Mouse (Mus musculus) hindbrain, embryonic 10.5 days (tissue): ENCODE measurements at regions not wholly inside any gene's neighbourhood (a gene's known extent, or its start where the extent isn't known, plus 50 kb on each side); places are given as distances from the start of the nearest gene placed in this dataset.

ENCODE experiments used
- DNase-seq: peaks from one replicate; pipeline ENCODE4 v3.0.0-alpha.2; 2017; ENCODE audit warnings: low spot score
- H3K27ac ChIP-seq: fragments of 300-500 bp; sonication (generic); 2 replicates; pipeline ENCODE4 v1.5.1; 2016; ENCODE audit warnings: mild to moderate bottlenecking, moderate library complexity
- H3K27me3 ChIP-seq: fragments of 300-500 bp; sonication (generic); 2 replicates; pipeline ENCODE4 v1.6.1; 2016; ENCODE audit warnings: mild to moderate bottlenecking; ENCODE audit not compliant: poor library complexity, insufficient read depth, severe bottlenecking
- H3K36me3 ChIP-seq: fragments of 300-500 bp; sonication (generic); 2 replicates; pipeline ENCODE4 v1.6.1; 2016; ENCODE audit warnings: mild to moderate bottlenecking, moderate library complexity
- H3K4me1 ChIP-seq: fragments of 300-500 bp; sonication (generic); replicated peaks from 2 replicates; pipeline ENCODE4 v1.6.1; 2016; ENCODE audit warnings: mild to moderate bottlenecking
- H3K4me3 ChIP-seq: fragments of 300-500 bp; sonication (generic); 2 replicates; pipeline ENCODE4 v1.5.1; 2016; ENCODE audit warnings: mild to moderate bottlenecking, moderate library complexity
- H3K9me3 ChIP-seq: fragments of 300-500 bp; sonication (generic); 2 replicates; pipeline ENCODE4 v1.6.1; 2016; ENCODE audit warnings: mild to moderate bottlenecking, moderate library complexity
- WGBS: fragments of 180-500 bp; shearing (Covaris S2); methylation state at CpG from one replicate; pipeline ENCODE4 v1.1.7; 2016; 5-methylcytosine and 5-hydroxymethylcytosine counted together

GRCm38 (mm10) chr1:52338243-52338642, 105.2 kb upstream of the Gls start:
- Histone ChIP-seq H3K9me3 (no peaks in the 10 kb centered on the region), H3K27me3 (no peaks in the 10 kb centered on the region), H3K36me3 (no peaks in the 10 kb centered on the region), H3K4me1 (no peaks in the 10 kb centered on the region), H3K27ac (no peak overlapping the region), H3K4me3 (no peak overlapping the region)
- no peak for DNase-seq
- WGBS: 89% methylated on average over 6 of the region's 6 CpGs

GRCm38 (mm10) chr1:52336696-52337095, 103.7 kb upstream of the Gls start:
- no peaks in the 10 kb centered on the region for H3K36me3 ChIP-seq
- H3K27ac ChIP-seq: no peak overlapping the region
- no peaks in the 10 kb centered on the region for H3K4me1 ChIP-seq
- DNase-seq: no peak
- no peaks in the 10 kb centered on the region for H3K9me3 ChIP-seq
- H3K27me3 ChIP-seq: no peaks in the 10 kb centered on the region
- 90% methylated on average over 3 of the region's 3 CpGs for WGBS
- H3K4me3 ChIP-seq: no peak overlapping the region

- no peak for DNase-seq
- Histone ChIP-seq H3K9me3 (no peaks in the 10 kb centered on the region), H3K27ac (no peak overlapping the region), H3K27me3 (no peaks in the 10 kb centered on the region), H3K36me3 (no peaks in the 10 kb centered on the region), H3K4me3 (no peak overlapping the region), H3K4me1 (no peaks in the 10 kb centered on the region)
- 91% methylated on average over 12 of the region's 12 CpGs for WGBS
These were observed 99.0 kb upstream of the Gls start for GRCm38 (mm10) chr1:52332013-52332412.

- Histone ChIP-seq H3K36me3 (no peaks in the 10 kb centered on the region), H3K4me3 (no peak overlapping the region), H3K27ac (no peak overlapping the region), H3K9me3 (no peaks in the 10 kb centered on the region), H3K4me1 (no peaks in the 10 kb centered on the region), H3K27me3 (no peaks in the 10 kb centered on the region)
- DNase-seq: no peak
- WGBS: 53% methylated on average over 4 of the region's 4 CpGs
These were observed 98.4 kb upstream of the Gls start for GRCm38 (mm10) chr1:52331442-52331841.

GRCm38 (mm10) chr1:52330496-52330895, 97.5 kb upstream of the Gls start:
- DNase-seq: no peak
- H3K9me3 ChIP-seq: no peaks in the 10 kb centered on the region
- no peak overlapping the region for H3K4me3 ChIP-seq
- no peaks in the 10 kb centered on the region for H3K36me3 ChIP-seq
- H3K4me1 ChIP-seq: no peaks in the 10 kb centered on the region
- no peak overlapping the region for H3K27ac ChIP-seq
- H3K27me3 ChIP-seq: no peaks in the 10 kb centered on the region
- WGBS: 82% methylated on average over 6 of the region's 6 CpGs

GRCm38 (mm10) chr1:52328507-52328906, 95.5 kb upstream of the Gls start:
- H3K9me3 ChIP-seq: no peaks in the 10 kb centered on the region
- no peaks in the 10 kb centered on the region for H3K4me1 ChIP-seq
- H3K27me3 ChIP-seq: no peaks in the 10 kb centered on the region
- DNase-seq: no peak
- no peak overlapping the region for H3K4me3 ChIP-seq
- H3K27ac ChIP-seq: no peak overlapping the region
- no peaks in the 10 kb centered on the region for H3K36me3 ChIP-seq

GRCm38 (mm10) chr1:52324356-52324755, 91.3 kb upstream of the Gls start:
- H3K4me1 ChIP-seq: no peaks in the 10 kb centered on the region
- H3K27ac ChIP-seq: no peak overlapping the region
- no peak for DNase-seq
- no peaks in the 10 kb centered on the region for H3K27me3 ChIP-seq
- H3K36me3 ChIP-seq: no peaks in the 10 kb centered on the region
- H3K4me3 ChIP-seq: no peak overlapping the region
- 84% methylated on average over 2 of the region's 2 CpGs for WGBS
- no peaks in the 10 kb centered on the region for H3K9me3 ChIP-seq

GRCm38 (mm10) chr1:52312076-52312633, 79.1 kb upstream of the Gls start:
- Histone ChIP-seq H3K4me3 (no peak overlapping the region), H3K27ac (no peak overlapping the region), H3K4me1 (no peaks in the 10 kb centered on the region), H3K36me3 (no peaks in the 10 kb centered on the region), H3K27me3 (no peaks in the 10 kb centered on the region), H3K9me3 (no peaks in the 10 kb centered on the region)
- WGBS: 73% methylated on average over 3 of the region's 3 CpGs
- DNase-seq: no peak

GRCm38 (mm10) chr1:52306892-52307291, 73.9 kb upstream of the Gls start:
- Histone ChIP-seq H3K9me3 (no peaks in the 10 kb centered on the region), H3K27me3 (no peaks in the 10 kb centered on the region), H3K27ac (no peak overlapping the region), H3K4me3 (no peak overlapping the region), H3K36me3 (no peaks in the 10 kb centered on the region), H3K4me1 (peaks cover 10% of the 10 kb centered on the region; the same call in 1 of the 2 replicates)
- 64% methylated on average over 6 of the region's 6 CpGs for WGBS
- DNase-seq: peak; percentile 24

GRCm38 (mm10) chr1:52305679-52306632, 72.9 kb upstream of the Gls start:
- DNase-seq: peak; percentile 7
- 77% methylated on average over 18 of the region's 18 CpGs for WGBS
- peak overlapping the region; percentile 9; the same call in 1 of the 2 replicates for H3K27ac ChIP-seq
- peaks cover 10% of the 10 kb centered on the region; the same call in 1 of the 2 replicates for H3K4me1 ChIP-seq
- no peak overlapping the region for H3K4me3 ChIP-seq
- H3K27me3 ChIP-seq: no peaks in the 10 kb centered on the region
- H3K9me3 ChIP-seq: no peaks in the 10 kb centered on the region
- H3K36me3 ChIP-seq: no peaks in the 10 kb centered on the region

GRCm38 (mm10) chr1:52302557-52302956, 69.5 kb upstream of the Gls start:
- DNase-seq: peak; percentile 73
- 9% methylated on average over 6 of the region's 6 CpGs for WGBS
- no peaks in the 10 kb centered on the region for H3K27me3 ChIP-seq
- no peaks in the 10 kb centered on the region for H3K9me3 ChIP-seq
- H3K36me3 ChIP-seq: no peaks in the 10 kb centered on the region
- H3K4me3 ChIP-seq: no peak overlapping the region
- peaks cover 10% of the 10 kb centered on the region; the same call in 1 of the 2 replicates for H3K4me1 ChIP-seq
- H3K27ac ChIP-seq: no peak overlapping the region

- Histone ChIP-seq H3K4me3 (no peak overlapping the region), H3K27ac (no peak overlapping the region), H3K36me3 (no peaks in the 10 kb centered on the region), H3K27me3 (no peaks in the 10 kb centered on the region), H3K9me3 (no peaks in the 10 kb centered on the region), H3K4me1 (peaks cover 7% of the 10 kb centered on the region; the same call in 1 of the 2 replicates)
- WGBS: 65% methylated on average over 2 of the region's 2 CpGs
- no peak for DNase-seq
These were observed 68.2 kb upstream of the Gls start for GRCm38 (mm10) chr1:52301266-52301665.

GRCm38 (mm10) chr1:52299559-52299958, 66.5 kb upstream of the Gls start:
- Histone ChIP-seq H3K9me3 (no peaks in the 10 kb centered on the region), H3K4me1 (no peaks in the 10 kb centered on the region), H3K27me3 (no peaks in the 10 kb centered on the region), H3K36me3 (no peaks in the 10 kb centered on the region), H3K27ac (no peak overlapping the region), H3K4me3 (no peak overlapping the region)
- no peak for DNase-seq
- WGBS: 74% methylated on average over 7 of the region's 7 CpGs
